Mouse (Mus musculus): Measurements from ENCODE around the gene Kptn. TPM values are rescaled to one million over a fixed set of nuclear protein-coding genes. Genes with fewer than 3 reads are reported as not detected.

Kptn gene
- polyA plus RNA-seq, 1 experiment from 2014 or later, result 29.4 TPM

GRCm38 (mm10) chr7:16146489-16147410 lies 27.1 kb downstream of the Kptn start:
- Histone ChIP-seq H3K4me2 (no peak overlapping the region), H3K9me3 (replicated peaks) (no peaks in the 10 kb centered on the region), H3K27ac (ENCODE audit: poor library complexity, severe bottlenecking) (no peak overlapping the region), H3K4me3 (no peak overlapping the region), H3K36me3 (no peaks in the 10 kb centered on the region; the same call in 1 of the 2 replicates), H3K4me1 (replicated peaks) (no peaks in the 10 kb centered on the region), H3K27me3 (replicated peaks) (peaks cover 40% of the 10 kb centered on the region), H3K9ac (no peak overlapping the region)
- no peak for ATAC-seq (ENCODE audit: insufficient number of reproducible peaks, low FRiP score)
- 31% methylated on average over 27 of the region's 27 CpGs for WGBS

GRCm38 (mm10) chr7:16147643-16148042 lies 27.9 kb downstream of the Kptn start:
- Histone ChIP-seq H3K4me1 (replicated peaks) (no peaks in the 10 kb centered on the region), H3K9me3 (replicated peaks) (no peaks in the 10 kb centered on the region), H3K36me3 (no peaks in the 10 kb centered on the region; the same call in 1 of the 2 replicates), H3K4me3 (no peak overlapping the region), H3K27me3 (replicated peaks) (peaks cover 40% of the 10 kb centered on the region), H3K4me2 (no peak overlapping the region), H3K9ac (no peak overlapping the region), H3K27ac (ENCODE audit: poor library complexity, severe bottlenecking) (no peak overlapping the region)
- WGBS, result 8% methylated on average over 15 of the region's 15 CpGs
- no peak for ATAC-seq (ENCODE audit: insufficient number of reproducible peaks, low FRiP score)

DNA sequence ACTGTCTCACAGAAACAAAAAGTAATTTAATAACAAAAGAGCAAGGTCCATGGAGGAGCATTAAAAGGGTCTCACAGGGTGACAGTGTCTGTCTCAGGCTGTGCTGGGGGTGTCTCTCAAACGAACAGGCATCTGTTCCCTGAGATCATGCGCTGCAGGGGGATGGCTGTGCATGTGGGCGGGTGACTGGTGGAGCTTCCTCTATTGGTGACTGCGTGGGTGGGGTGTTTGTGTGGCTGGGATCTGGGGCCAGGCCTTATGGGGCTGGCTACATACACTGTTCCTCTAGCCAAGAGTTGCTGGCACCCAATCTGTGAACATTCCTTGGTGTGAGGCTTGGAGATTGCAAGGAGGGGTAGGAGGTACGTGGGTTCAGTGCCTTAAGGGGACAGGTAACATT lies 29.5 kb downstream of the Kptn start:
- 55% methylated on average over 5 of the region's 5 CpGs for WGBS
- H3K9me3 ChIP-seq (replicated peaks), result no peaks in the 10 kb centered on the region
- H3K9ac ChIP-seq, result no peak overlapping the region
- H3K4me1 ChIP-seq (replicated peaks), result no peaks in the 10 kb centered on the region
- H3K27me3 ChIP-seq (replicated peaks), result peaks cover 40% of the 10 kb centered on the region
- H3K4me2 ChIP-seq, result no peak overlapping the region
- ATAC-seq (ENCODE audit: insufficient number of reproducible peaks, low FRiP score), result no peak
- no peak overlapping the region for H3K4me3 ChIP-seq
- no peak overlapping the region for H3K27ac ChIP-seq (ENCODE audit: poor library complexity, severe bottlenecking)
- no peaks in the 10 kb centered on the region; the same call in 1 of the 2 replicates for H3K36me3 ChIP-seq

DNA sequence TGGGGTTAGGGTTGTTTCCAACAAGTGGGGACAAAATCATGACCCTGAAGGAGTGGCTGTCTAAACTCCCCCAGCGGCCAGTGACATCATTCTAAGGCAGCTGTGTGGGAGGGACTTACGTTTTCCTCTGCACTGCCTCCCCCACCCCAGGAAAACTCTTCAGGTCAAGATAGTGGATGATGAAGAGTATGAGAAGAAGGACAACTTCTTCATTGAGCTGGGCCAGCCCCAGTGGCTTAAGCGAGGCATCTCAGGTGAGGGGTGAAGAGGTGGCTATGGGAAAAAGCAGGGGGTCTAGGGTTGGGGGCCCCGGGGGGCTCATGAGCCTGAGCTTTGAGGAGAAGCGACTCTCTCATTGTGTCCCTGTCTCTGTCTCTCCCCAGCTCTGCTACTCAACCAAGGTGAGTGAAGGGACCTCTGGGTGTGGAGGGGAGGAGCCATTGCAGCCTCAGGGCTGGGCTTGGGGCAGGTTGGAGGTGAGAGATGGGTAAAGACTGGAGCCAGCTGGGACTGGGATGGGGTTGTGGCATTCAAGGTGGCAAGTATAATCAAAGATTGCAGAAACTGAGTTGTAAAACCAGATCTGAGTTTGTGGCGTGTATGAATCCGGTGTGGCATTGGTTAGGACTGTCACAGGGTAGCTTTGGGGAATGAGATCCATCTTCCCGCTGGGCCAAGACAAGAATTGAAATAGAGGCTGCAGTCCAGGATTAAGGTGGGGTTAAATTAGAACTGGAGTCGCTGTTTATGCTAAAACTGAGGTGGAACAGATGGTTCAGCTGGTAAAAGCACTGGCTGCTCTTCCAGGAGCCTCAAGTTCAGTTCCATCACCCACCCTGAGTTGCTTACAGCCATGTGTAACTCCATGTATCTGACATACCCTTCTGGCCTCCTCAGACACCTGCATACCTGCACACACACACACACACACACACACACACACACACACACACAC lies 30.8 kb downstream of the Kptn start:
- 60% methylated on average over 9 of the region's 9 CpGs for WGBS
- Histone ChIP-seq H3K4me3 (no peak overlapping the region), H3K4me2 (no peak overlapping the region), H3K36me3 (no peaks in the 10 kb centered on the region), H3K27me3 (replicated peaks) (peaks cover 31% of the 10 kb centered on the region), H3K9me3 (replicated peaks) (no peaks in the 10 kb centered on the region), H3K4me1 (replicated peaks) (no peaks in the 10 kb centered on the region; the same call in 1 of the 2 replicates), H3K27ac (ENCODE audit: poor library complexity, severe bottlenecking) (no peak overlapping the region), H3K9ac (no peak overlapping the region)
- no peak for ATAC-seq (ENCODE audit: insufficient number of reproducible peaks, low FRiP score)

- H3K9ac ChIP-seq, result no peak overlapping the region
- H3K9me3 ChIP-seq (replicated peaks), result no peaks in the 10 kb centered on the region
- H3K27ac ChIP-seq (ENCODE audit: poor library complexity, severe bottlenecking), result no peak overlapping the region
- ATAC-seq (ENCODE audit: insufficient number of reproducible peaks, low FRiP score), result peak; percentile 60; the same call in 1 of the 2 replicates
- no peak overlapping the region for H3K4me2 ChIP-seq
- no peak overlapping the region for H3K4me3 ChIP-seq
- 17% methylated on average over 10 of the region's 10 CpGs for WGBS
- peaks cover 14% of the 10 kb centered on the region for H3K27me3 ChIP-seq (replicated peaks)
- peaks cover 9% of the 10 kb centered on the region for H3K4me1 ChIP-seq (replicated peaks)
- no peaks in the 10 kb centered on the region for H3K36me3 ChIP-seq
These were observed 33.8 kb downstream of the Kptn start for GRCm38 (mm10) chr7:16153522-16153921.

DNA sequence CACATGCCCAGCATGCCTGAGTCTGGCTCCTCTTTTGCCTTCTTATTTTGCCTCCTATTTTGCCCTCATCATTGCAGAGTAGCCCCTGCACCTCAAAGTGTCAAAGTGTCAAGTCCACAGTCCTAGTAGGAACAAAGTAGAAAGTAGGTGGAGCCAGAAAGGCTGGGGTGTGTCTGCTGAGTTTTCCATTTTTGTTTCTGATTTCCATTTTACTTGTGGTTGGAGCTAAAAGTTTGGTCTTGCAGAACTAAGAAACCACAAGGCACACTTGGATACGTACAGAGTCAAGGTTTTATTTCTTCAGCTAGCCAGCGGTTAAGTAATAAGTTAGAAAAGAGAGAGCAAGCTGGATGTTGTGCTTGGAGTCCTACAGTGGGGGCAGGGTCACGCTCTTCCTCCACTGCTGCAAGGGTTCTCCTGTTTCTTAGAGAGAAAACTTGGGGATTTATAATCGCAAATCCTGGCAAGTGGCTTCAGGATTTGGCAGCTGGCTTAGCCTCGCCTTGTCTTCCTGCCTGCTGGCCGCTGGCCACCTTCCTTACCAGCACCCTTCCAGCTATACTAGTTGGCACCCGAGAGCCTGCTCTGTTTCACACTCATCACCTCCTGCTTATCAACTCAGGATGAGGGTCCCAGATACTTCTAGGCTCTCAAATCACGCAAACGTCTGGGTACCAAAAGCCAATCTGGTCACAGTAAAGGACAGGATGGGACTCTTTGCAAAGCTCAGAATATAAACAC lies 35.6 kb downstream of the Kptn start:
- H3K4me2 ChIP-seq, result no peak overlapping the region
- 0 out of 2 replicates have a peak overlapping the region, but pooled peaks have one; percentile 24 for H3K27ac ChIP-seq (ENCODE audit: poor library complexity, severe bottlenecking)
- H3K9ac ChIP-seq, result no peak overlapping the region
- 35% methylated on average over 9 of the region's 9 CpGs for WGBS
- H3K27me3 ChIP-seq (replicated peaks), result peaks cover 25% of the 10 kb centered on the region
- no peaks in the 10 kb centered on the region for H3K9me3 ChIP-seq (replicated peaks)
- H3K4me1 ChIP-seq (replicated peaks), result peaks cover 14% of the 10 kb centered on the region
- no peaks in the 10 kb centered on the region for H3K36me3 ChIP-seq
- no peak overlapping the region for H3K4me3 ChIP-seq
- no peak for ATAC-seq (ENCODE audit: insufficient number of reproducible peaks, low FRiP score)

- 32% methylated on average over 8 of the region's 8 CpGs for WGBS
- Histone ChIP-seq H3K4me2 (no peak overlapping the region), H3K9me3 (replicated peaks) (peaks cover 2% of the 10 kb centered on the region), H3K4me3 (no peak overlapping the region), H3K4me1 (replicated peaks) (peaks cover 14% of the 10 kb centered on the region), H3K36me3 (no peaks in the 10 kb centered on the region), H3K27me3 (replicated peaks) (peaks cover 28% of the 10 kb centered on the region), H3K27ac (ENCODE audit: poor library complexity, severe bottlenecking) (peak overlapping the region; percentile 48), H3K9ac (no peak overlapping the region)
- no peak for ATAC-seq (ENCODE audit: insufficient number of reproducible peaks, low FRiP score)
These were observed 36.5 kb downstream of the Kptn start for GRCm38 (mm10) chr7:16156105-16156714.

DNA sequence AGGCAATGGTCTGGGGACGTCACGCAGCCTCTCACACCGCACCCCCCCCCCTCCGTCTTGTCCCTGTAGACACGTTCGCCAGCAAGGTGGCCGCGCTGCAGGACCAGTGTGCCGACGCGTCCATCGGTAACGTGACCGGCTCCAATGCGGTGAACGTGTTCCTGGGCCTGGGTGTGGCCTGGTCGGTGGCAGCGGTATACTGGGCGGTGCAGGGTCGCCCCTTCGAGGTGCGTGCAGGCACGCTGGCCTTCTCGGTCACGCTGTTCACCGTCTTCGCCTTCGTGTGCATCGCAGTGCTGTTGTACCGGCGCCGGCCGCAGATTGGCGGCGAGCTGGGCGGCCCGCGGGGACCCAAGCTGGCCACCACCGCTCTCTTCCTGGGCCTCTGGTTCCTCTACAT lies 39.0 kb downstream of the Kptn start:
- H3K9ac ChIP-seq, result peak overlapping the region; percentile 29; the same call in 1 of the 2 replicates
- no peaks in the 10 kb centered on the region for H3K36me3 ChIP-seq
- peaks cover 14% of the 10 kb centered on the region for H3K4me1 ChIP-seq (replicated peaks)
- H3K27ac ChIP-seq (ENCODE audit: poor library complexity, severe bottlenecking), result no peak overlapping the region
- H3K27me3 ChIP-seq (replicated peaks), result peaks cover 28% of the 10 kb centered on the region
- peak overlapping the region; percentile 17 for H3K4me3 ChIP-seq
- 8% methylated on average over 39 of the region's 39 CpGs for WGBS
- ATAC-seq (ENCODE audit: insufficient number of reproducible peaks, low FRiP score), result no peak
- peaks cover 3% of the 10 kb centered on the region for H3K9me3 ChIP-seq (replicated peaks)
- H3K4me2 ChIP-seq, result peak overlapping the region; percentile 54

DNA sequence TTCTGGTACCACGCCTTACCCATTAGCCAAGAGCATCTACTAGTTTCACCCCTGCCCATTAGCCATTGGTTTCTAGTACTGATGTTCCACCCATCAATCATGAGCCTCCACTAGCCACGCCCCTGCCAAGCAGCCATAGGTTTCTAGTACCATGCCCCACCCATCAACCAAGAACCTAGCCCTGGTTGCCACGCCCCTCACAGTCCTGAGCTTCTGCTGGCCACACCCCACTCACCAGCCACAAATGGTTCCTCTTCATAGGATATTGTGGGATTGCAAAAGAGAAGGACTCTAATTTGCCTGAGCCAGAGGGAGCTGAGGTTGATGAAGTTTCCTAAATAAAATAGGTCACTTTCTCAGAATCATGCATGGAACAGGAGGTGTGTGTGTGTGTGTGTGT lies 41.0 kb downstream of the Kptn start:
- Histone ChIP-seq H3K4me1 (replicated peaks) (peaks cover 14% of the 10 kb centered on the region), H3K27ac (ENCODE audit: poor library complexity, severe bottlenecking) (no peak overlapping the region), H3K4me2 (no peak overlapping the region), H3K9me3 (replicated peaks) (peaks cover 3% of the 10 kb centered on the region), H3K36me3 (no peaks in the 10 kb centered on the region), H3K9ac (no peak overlapping the region), H3K27me3 (replicated peaks) (peaks cover 28% of the 10 kb centered on the region), H3K4me3 (no peak overlapping the region)
- no peak for ATAC-seq (ENCODE audit: insufficient number of reproducible peaks, low FRiP score)
- WGBS, result 57% methylated on average over 3 of the region's 3 CpGs

- no peaks in the 10 kb centered on the region for H3K36me3 ChIP-seq
- peaks cover 11% of the 10 kb centered on the region for H3K4me1 ChIP-seq (replicated peaks)
- WGBS, result 81% methylated on average over 9 of the region's 9 CpGs
- peaks cover 28% of the 10 kb centered on the region for H3K27me3 ChIP-seq (replicated peaks)
- H3K4me2 ChIP-seq, result no peak overlapping the region
- H3K4me3 ChIP-seq, result no peak overlapping the region
- no peak for ATAC-seq (ENCODE audit: insufficient number of reproducible peaks, low FRiP score)
- no peak overlapping the region for H3K27ac ChIP-seq (ENCODE audit: poor library complexity, severe bottlenecking)
- peaks cover 3% of the 10 kb centered on the region for H3K9me3 ChIP-seq (replicated peaks)
- no peak overlapping the region for H3K9ac ChIP-seq
These were observed 41.6 kb downstream of the Kptn start for GRCm38 (mm10) chr7:16161302-16161701.
